In the genomic region with DNA sequence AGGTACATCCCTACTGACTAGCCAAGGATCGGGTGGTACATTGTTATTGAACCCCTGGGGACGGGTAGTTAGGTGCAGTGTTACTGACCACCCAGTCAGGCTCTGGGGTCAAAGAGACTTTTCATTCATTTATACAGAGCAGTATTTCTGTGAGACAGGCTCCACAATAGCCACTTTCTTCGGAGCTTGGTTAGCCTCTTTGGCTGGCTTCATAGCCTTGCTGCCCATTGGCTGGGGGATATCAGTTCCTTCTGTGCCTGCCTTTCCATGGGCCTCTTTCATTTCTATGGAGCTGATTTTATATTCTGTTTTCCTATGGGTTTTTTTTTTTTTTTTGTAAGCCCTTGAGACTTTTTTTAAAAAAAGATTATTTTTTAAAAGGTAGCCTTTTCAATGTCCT, we compare ENCODE assay signal across 19 mouse cellular contexts. TPM values are rescaled to one million over a fixed set of nuclear protein-coding genes. Genes with fewer than 3 reads are reported as not detected.
A peak's percentile ranks its signal among the peaks of the same experiment; 100 is the strongest.
DNase-seq lines count a peak whose midpoint lies in the region; ATAC-seq and TF ChIP-seq lines count a peak whose summit lies in the region.
"Had no signal": no experiment of that assay in that cellular context is flagged by ENCODE, and none has a peak within 500 bp of the region (broad histone marks: within the 10 kb centered on the region; RNA-seq: fewer than 3 reads in every experiment).

No protein-coding gene starts in this region.

- no peaks in the 10 kb centered on the region for H3K9me3 ChIP-seq in heart, embryonic 12.5 days (replicated peaks)
- H3K9me3 ChIP-seq: embryonic facial prominence, embryonic 13.5 days had no signal

- no peaks in the 10 kb centered on the region for H3K27me3 ChIP-seq in heart, embryonic 12.5 days (replicated peaks)
- H3K27me3 ChIP-seq: embryonic facial prominence, embryonic 13.5 days had no signal

- no peaks in the 10 kb centered on the region for H3K4me1 ChIP-seq in heart, embryonic 12.5 days (replicated peaks)
- peaks cover 9% of the 10 kb centered on the region for H3K4me1 ChIP-seq in cortical plate, adult 2 months (ENCODE audit: control insufficient read depth, insufficient read depth, low read length)
- H3K4me1 ChIP-seq: embryonic facial prominence, embryonic 13.5 days had no signal

- no peak overlapping the region for H3K4me2 ChIP-seq in heart, embryonic 12.5 days
- H3K4me2 ChIP-seq: embryonic facial prominence, embryonic 13.5 days; hindbrain, embryonic 14.5 days had no signal

- intact Hi-C loops in left cerebral cortex, adult 2 months (cut with DNase I), result no loop called here

- no peak overlapping the region for H3K27ac ChIP-seq in heart, embryonic 12.5 days (ENCODE audit: poor library complexity, severe bottlenecking)
- peak overlapping the region; percentile 80 for H3K27ac ChIP-seq in left cerebral cortex, adult 2 months
- peak overlapping the region; percentile 55; the same call in 1 of the 2 replicates for H3K27ac ChIP-seq in cortical plate, adult 2 months (ENCODE audit: insufficient read depth, low read length)
- H3K27ac ChIP-seq: embryonic facial prominence, embryonic 13.5 days had no signal

- 79% methylated on average over 3 of the region's 3 CpGs for WGBS in heart, embryonic 12.5 days

- TF ChIP-seq CTCF in left cerebral cortex, adult 2 months (IDR thresholded peaks at IDR 0.05), result no peak
- no peak for TF ChIP-seq CTCF in cortical plate, adult 2 months (IDR thresholded peaks at IDR 0.05; ENCODE audit: extremely low read depth, insufficient read depth, low read length)

- peaks cover 12% of the 10 kb centered on the region for H3K36me3 ChIP-seq in heart, embryonic 12.5 days

- H3K4me3 ChIP-seq in heart, embryonic 12.5 days, result no peak overlapping the region
- H3K4me3 ChIP-seq in left cerebral cortex, adult 2 months, result no peak overlapping the region
- no peak overlapping the region for H3K4me3 ChIP-seq in cortical plate, adult 2 months (ENCODE audit: insufficient read depth, low read length)
- H3K4me3 ChIP-seq: embryonic facial prominence, embryonic 13.5 days had no signal

- no peak overlapping the region for H3K9ac ChIP-seq in heart, embryonic 12.5 days
- H3K9ac ChIP-seq: embryonic facial prominence, embryonic 13.5 days had no signal

- no peak for TF ChIP-seq POLR2A in cortical plate, adult 2 months (IDR thresholded peaks at IDR 0.05; ENCODE audit: extremely low read depth, insufficient read depth, low read length)

- no peak for ATAC-seq in heart, embryonic 12.5 days (ENCODE audit: insufficient number of reproducible peaks, low FRiP score)
- ATAC-seq: forebrain, embryonic 14.5 days; inflammation-experienced regulatory T-cells, adult 6 months had no signal

- DNase-seq in heart, adult 11 months, result peak; percentile 50
- no peak for DNase-seq in left cerebral cortex, adult 2 months (ENCODE audit: extremely low spot score in 1 of 2, low spot score in 2 of 2)
- no peak for DNase-seq in left cerebral cortex, adult 9 months (ENCODE audit: low spot score in 2 of 2)
- peak; percentile 77 for DNase-seq in brain, adult 2 months (ENCODE audit: low read depth, low spot score)
- DNase-seq in urinary bladder, adult 2 months (ENCODE audit: low spot score), result no peak
- no peak for DNase-seq in ovary, postnatal 36 days (ENCODE audit: low spot score)
- DNase-seq: adrenal gland, adult 2 months; adrenal gland, postnatal 25 days; cerebellum, adult 2 months; cerebellum, postnatal 10 days; gastrocnemius, postnatal 14 days; heart, postnatal 10 days; heart, postnatal 4 days had no signal

RNA-seq across cellular contexts. Expression of a gene that starts 20.7 kb away (rescaled TPM):
- polyA plus RNA-seq in heart, embryonic 12.5 days (2016; fragmentation: Nextera tagmentation; extraction: Ambion mirVana), result 54.8 and 55.4 TPM in 2 replicates
- total RNA-seq in left cerebral cortex, adult 2 months (2021), result 100 to 1,000 TPM; 113 to 119 TPM
- 99.5 and 106 TPM in 2 replicates for polyA plus RNA-seq in cortical plate, adult 2 months (2012; rRNA removed)
- 20.0 and 22.8 TPM in 2 replicates for polyA plus RNA-seq in urinary bladder, adult 2 months (2012; rRNA removed)
- polyA plus RNA-seq: inflammation-experienced regulatory T-cells, adult 6 months had no signal

RNA-seq across cellular contexts. Expression of a gene that starts 57.7 kb away (rescaled TPM):
- 1.7 and 2.5 TPM in 2 replicates for polyA plus RNA-seq in heart, embryonic 12.5 days (2016; fragmentation: Nextera tagmentation; extraction: Ambion mirVana)
- total RNA-seq in left cerebral cortex, adult 2 months (2021), result 1 to 10 TPM; 2.1 TPM
- 0.83 and 0.90 TPM in 2 replicates for polyA plus RNA-seq in cortical plate, adult 2 months (2012; rRNA removed)
- polyA plus RNA-seq in urinary bladder, adult 2 months (2012; rRNA removed), result 0.29 and 0.32 TPM in 2 replicates
- polyA plus RNA-seq: adrenal gland, adult 2 months; inflammation-experienced regulatory T-cells, adult 6 months had no signal

Comparison
In these comparisons a context has a peak if more than half of its experiments do, and no peak if none do; other contexts are left out.
1. DNase-seq: peak in heart, adult 11 months (single experiment) and brain, adult 2 months (single experiment); none in left cerebral cortex, adult 2 months (0 of 2), left cerebral cortex, adult 9 months (0 of 2), urinary bladder, adult 2 months (single experiment) and ovary, postnatal 36 days (single experiment).